Mouse (Mus musculus): ENCODE results near the gene Pak1ip1.
A peak's percentile ranks its signal among the peaks of the same experiment; 100 is the strongest.
"Not testable (repeated sequence)": the region's sequence is repeated elsewhere in the genome, so short reads cannot be mapped to it uniquely, and the experiment has no call there.

Pak1ip1 gene

DNA sequence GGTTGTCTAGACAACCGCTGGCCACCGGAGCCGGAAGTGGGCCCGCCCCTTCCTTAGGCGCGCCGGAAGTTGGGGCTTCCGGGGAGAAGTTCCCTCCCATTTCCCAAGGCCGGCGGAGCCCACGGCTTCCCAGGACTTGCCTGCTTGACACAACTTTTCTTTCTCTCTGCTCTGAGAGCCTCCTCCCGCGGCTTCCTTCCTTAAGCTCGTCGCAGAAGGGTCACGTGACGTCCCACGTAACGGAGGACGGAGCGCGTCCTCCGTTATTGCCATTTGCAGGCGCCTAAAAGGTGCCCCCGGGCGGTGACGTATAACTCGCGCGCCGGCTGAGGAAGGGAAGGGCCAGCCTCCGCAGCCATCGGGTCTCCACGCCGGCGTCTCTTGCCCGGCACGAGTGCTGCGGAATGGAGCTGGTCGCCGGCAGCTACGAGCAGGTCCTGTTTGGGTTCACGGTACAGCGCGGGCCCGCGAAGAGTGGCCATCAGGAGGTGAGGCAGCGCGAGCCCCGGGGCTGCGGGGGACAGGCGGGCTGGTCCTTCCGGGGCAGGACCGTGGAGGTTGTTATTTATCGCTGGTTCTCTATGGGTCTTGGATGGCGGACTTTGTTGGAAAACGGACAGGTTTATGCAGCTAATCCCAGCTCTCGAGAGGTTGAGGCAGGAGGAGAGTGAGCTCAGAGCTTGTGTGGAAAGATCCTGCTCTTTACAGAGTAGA lies at the start of gene Pak1ip1:
TSS of gene Pak1ip1 (plus strand) at position 98 of the 714 bp plus-strand sequence.
- DNase-seq (ENCODE audit: low read depth, low spot score): peak; percentile 97

DNA sequence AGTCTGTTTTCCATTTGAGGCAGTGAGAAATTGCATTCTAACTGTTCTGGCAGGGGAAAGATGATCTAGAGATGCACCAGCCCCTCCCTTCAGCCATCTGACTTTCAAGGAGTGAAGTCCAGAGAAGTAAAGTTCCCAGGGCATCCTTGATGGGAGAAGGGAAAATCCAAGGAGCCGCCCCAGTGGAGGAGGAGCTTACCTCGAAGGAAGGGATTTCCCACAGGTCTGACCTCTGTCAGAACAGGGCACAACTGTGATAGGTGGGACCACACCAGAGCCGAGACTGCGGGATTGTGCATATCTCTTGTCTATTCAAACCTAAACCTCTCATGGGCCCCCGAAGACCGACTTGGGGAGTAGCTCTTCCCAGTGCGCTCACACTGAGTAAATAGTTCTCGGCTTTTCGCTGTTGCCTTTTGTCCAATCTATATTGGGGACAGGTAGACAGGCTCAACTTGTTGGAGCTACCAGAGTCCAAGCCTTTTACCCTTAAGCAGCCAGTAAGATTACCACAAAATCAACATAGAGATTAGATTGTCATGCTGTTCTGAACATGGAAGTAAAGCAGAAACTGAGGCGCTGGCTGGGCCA lies 49.3 kb upstream of the Pak1ip1 start:
- DNase-seq (ENCODE audit: low read depth, low spot score): no peak

DNA sequence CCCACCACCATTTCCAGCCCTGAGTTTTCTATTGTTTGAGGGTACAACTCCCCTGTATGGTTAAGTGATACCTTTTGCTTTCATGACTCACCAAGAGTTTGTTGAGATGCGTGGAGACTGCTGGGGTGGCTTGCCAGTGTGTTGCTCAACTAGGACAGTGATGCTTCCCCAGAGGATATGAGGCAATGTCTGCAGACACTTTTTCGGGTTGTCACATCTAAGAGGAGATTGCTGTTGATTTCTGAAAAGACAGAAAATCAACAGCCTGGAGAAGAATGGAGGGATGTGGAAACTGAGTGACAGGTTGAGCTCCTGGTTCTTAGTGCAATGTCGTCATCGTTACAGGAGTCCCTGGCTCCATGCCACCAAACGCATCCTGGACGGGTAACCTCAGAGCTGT lies 47.6 kb upstream of the Pak1ip1 start:
- no peak for DNase-seq (ENCODE audit: low read depth, low spot score)

DNA sequence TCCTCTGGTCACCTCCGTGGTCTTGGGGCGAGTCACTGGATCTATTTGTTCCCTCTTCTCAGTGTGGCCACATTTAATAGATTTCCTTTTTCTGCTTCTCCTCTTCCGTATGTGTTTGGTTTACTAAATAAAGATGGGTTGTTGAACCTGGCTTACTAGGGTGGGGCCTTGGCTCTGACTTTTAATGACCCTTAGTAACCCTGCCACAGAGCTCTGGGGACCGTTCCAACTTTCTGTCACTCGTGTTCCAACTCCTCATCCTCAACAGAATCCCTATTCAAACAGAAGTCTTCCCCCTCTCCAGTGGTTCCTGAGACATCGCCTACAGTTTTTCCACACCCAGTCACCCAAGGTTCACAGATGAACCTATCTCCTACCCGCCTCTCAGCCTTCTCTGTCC lies 45.0 kb upstream of the Pak1ip1 start:
- no peak for DNase-seq (ENCODE audit: low read depth, low spot score)

DNA sequence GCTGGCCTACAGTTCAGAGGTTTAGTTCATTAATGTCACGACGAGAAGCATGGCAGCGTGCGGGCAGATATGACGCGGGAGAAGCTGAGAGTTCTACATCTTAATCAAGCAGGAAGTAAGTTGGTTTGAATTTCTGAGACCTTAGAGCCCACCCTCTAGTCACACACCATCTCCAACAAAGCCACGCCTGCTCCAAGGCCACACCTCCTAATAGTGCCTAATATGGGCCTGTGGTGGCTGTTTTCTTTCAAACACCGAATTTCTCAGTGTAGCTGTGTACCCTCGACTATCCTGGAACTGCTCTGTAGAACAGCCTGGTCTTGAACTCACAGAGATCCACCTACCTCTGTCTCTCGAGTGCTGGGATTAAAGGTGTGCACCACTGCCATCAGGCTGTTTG lies 33.2 kb upstream of the Pak1ip1 start:
- no peak for DNase-seq (ENCODE audit: low read depth, low spot score)

DNA sequence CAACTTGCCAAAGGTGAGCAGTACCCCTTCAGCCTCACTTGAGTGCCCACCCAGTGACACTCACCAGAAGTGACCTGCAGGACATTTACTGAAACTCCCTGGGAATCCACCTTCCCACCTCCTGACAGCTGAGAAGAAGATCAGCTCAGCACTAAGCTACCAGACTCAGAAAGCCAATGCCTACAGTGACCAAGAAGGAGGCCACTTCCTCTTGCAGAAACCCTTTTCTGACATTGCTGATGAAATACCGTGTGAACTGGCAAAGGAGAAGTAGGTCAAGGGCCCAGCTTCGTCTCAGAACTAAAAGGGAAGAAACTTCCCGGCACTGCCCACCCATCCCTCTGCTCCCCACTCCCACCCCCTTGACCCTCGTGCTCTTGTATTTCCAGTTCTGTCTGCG lies 32.3 kb upstream of the Pak1ip1 start:
- DNase-seq (ENCODE audit: low read depth, low spot score): no peak

DNA sequence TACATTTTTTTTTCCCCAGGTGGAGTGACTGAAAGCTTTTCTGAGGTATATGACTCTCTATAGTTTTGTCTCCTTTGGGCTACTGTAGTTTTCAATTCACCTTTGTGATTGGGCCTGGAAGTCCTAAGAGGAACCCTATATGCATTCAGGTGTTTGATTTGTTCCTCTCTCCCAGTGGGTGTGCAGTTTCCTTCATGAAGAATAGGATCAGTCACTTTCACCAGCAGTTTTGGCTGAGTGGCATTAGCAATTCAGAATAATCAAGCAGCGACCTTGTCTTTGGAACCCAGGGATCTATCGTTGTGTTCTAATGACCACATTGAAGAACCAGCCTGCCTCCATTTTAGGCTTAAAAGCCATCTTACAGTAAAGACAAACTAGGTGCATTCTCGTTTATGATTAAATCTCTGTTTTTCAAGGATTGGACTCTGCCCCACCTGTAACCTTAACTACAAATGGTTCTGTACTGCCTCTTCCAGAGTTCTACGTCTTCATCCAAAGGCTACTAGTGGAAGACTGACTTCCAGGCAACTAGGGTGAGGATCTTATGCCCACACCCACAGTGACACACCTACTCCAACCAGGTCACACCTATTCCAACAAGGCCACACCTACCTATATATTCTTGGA lies 30.9 kb upstream of the Pak1ip1 start:
- no peak for DNase-seq (ENCODE audit: low read depth, low spot score)

DNA sequence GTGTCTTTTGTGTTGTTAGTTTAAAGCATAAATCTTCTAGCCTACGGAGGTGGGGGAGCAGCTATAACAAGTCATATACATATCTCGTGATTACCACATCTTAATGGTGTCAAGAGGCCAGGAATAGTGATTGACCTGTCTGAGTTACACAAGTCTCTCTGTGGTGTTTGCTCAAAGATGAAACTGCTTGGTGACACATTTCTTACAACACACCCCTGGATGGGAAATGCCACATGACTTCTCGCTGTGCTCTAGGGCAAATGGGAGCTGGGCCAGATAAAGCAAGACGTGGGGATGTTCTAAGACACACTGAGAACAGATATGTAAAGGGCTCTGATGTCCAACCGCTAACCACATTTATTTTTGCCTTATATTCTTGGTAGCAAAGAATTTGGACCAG lies 29.6 kb upstream of the Pak1ip1 start:
- DNase-seq (ENCODE audit: low read depth, low spot score): no peak

DNA sequence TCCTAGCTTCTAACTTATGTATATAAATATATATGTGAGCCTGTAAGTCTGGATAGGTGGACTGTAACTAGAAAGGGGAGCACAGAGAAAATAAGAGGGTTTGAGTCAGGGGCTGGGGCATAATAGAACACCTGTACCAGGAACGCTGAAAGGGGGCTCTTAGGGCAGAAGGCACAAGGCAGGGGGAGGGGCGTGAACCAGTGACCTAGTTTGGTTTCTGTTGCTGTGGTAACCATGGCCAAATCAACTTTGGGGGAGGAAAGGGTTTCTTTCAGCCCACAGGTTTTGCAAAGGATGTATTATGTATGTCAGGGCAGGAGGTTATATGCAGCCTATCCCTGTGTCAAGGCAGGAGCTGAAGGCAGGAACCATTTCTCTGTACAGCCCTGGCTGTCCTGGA lies 29.0 kb upstream of the Pak1ip1 start:
- peak; percentile 7 for DNase-seq (ENCODE audit: low read depth, low spot score)

DNA sequence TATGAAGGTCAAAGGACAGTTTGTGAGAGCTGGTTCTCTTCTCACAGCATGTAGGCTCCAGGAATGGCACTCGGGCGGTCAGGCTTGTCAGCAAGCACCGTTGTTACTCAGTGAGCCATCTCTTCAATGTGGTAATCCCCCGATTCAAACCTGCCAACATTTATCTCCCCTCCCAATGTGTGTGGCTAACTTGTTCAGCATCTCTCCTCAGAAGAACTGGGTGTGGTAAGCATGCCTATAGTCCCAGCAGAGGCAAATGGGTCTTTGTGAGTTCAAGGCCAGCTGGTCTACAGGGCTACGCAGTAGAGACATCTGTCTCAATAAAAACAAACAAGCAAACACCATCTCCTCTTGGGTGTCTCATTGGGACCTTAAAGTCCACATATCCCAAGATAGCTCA lies 27.8 kb upstream of the Pak1ip1 start:
- no peak for DNase-seq (ENCODE audit: low read depth, low spot score)

DNA sequence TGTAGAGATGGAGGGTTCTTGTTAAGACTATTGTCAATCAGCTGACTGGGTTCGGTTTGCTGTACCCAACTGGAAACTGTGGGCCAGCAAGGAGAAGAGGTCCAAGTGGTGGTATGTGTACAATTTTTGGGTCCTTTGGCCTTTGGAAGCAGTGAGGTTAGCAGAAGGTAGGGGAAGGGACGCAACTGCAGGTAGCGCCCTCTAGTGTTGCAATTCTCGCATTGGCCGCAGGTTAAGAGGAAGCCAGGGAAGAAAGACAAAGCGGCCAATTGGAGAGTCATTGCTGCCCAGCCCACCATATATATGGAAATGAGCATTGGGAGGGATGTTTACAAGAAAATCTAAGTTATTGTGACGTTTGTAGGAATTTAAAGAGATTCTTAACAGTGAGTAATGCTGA lies 23.2 kb upstream of the Pak1ip1 start:
- peak; percentile 30 for DNase-seq (ENCODE audit: low read depth, low spot score)

DNA sequence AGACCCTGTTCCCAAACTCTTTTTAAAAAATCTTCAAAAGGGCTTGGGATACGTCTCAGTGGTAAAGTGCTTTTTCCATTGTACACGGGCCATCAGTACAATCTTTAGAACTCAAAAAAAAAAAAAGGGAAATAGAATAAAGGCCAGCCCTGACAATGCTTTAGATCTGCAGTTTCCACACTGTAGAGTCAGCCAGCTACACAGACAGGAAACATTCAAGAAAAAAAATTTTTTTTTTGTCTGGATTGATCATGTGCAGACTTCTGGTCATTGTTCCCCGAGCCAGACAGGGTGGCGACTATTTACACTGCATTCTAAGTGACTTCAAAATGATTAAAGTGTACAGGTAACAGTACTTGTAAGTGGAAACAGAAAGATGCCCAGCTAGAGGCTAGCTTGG lies 22.2 kb upstream of the Pak1ip1 start:
- DNase-seq (ENCODE audit: low read depth, low spot score): no peak

DNA sequence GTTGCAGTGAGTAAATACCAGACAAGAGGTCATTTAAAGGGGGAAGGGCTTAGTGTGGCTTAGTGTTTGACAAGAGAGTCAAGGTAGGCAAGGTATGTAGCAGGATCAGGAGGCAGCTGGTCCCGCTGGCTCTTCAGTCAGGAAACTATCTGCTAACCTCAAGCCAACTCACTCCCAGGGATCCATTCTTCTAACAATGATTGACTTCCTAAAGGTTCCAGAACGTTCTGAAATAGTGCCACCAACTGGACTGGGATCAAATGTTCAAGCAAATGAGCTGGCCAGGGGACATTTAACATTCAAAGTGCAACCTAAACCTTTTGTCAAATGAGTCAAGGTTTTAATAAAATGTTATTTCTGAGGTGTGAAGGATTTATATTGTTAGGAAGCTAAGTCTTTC lies 21.5 kb upstream of the Pak1ip1 start:
- no peak for DNase-seq (ENCODE audit: low read depth, low spot score)

DNA sequence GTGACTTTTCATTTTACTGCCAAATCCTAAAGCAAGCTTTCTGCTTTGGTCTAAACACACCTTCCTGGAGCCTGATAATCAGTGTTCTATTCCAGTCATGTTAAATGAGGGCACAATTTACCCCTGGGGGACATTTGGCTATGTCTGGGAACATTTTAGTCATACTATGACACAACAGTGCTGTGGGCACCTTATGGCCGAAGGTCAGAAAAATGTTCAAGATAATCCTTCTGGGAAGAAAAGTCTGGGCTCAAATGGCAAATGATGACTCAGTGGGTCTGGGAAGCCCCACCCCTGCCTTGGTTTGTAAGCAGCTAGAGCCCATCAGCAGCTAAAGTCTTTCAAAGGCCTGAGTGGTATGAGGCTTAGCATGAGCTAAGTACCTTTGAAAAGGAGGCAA lies 18.1 kb upstream of the Pak1ip1 start:
- DNase-seq (ENCODE audit: low read depth, low spot score): no peak

DNA sequence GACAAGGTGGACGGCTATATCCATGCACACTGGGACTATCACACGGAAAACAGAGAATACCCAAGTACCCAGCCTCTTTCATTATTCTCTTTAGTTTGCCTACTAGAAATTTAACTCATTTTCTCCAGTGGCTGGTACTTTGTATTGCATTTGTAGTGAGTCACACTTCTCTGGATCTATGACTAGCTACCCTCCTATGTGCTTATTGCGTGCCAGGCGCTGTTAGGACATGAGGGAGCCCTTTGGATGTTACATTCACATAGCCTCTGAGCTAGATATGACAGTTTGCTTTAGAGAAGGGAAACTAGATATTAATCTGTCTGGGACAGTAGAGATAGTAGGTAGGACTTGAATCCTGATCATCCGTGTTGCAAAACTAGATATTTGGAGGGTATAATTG lies 14.7 kb upstream of the Pak1ip1 start:
- no peak for DNase-seq (ENCODE audit: low read depth, low spot score)

DNA sequence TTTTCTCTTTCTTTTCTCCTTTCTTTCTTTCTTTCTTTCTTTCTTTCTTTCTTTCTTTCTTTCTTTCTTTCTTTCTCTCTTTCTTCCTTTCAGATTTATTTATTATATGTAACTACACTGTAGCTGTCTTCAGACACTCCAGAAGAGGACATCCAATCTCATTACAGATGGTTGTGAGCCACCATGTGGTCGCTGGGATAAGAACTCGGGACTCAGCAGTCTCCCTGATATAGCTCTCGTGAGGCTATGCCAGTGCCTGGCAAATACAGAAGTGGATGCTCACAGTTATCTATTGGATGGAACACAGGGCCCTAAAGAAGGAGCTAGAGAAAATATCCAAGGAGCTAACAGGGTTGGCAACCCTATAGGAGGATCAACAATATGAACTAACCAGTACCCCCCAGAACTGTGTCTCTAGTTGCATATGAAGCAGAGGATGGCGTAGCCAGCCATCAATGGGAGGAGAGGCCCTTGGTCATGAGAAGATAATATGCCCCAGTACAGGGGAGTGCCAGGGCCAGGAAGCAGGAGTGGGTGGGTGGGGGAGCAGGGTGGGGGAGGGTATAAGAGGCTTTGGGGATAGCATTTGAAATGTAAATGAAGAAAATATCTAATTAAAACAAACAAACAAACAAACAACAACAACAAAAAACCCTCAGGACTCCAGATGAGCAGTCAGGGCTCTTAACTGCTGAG lies 13.1 kb upstream of the Pak1ip1 start:
- DNase-seq (ENCODE audit: low read depth, low spot score): not testable (repeated sequence)

DNA sequence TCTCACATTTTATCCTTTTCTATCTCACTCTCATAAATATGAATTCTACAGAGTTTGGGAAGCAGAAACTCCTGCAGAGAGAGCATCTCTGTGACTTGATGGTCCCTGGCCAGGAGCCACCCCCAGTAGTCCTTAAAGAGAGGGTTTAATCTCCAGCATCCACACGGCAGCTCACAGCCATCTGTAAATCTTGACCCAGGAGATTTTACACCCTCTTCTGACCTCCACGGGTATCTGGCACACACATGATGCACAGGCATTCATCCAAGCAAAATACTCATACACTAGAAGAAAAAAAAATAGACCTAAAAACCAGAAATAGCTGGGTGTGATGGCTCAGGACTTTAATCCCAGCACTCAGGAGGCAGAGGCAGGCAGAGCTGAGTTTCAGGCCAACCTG lies 12.4 kb upstream of the Pak1ip1 start:
- DNase-seq (ENCODE audit: low read depth, low spot score): no peak

DNA sequence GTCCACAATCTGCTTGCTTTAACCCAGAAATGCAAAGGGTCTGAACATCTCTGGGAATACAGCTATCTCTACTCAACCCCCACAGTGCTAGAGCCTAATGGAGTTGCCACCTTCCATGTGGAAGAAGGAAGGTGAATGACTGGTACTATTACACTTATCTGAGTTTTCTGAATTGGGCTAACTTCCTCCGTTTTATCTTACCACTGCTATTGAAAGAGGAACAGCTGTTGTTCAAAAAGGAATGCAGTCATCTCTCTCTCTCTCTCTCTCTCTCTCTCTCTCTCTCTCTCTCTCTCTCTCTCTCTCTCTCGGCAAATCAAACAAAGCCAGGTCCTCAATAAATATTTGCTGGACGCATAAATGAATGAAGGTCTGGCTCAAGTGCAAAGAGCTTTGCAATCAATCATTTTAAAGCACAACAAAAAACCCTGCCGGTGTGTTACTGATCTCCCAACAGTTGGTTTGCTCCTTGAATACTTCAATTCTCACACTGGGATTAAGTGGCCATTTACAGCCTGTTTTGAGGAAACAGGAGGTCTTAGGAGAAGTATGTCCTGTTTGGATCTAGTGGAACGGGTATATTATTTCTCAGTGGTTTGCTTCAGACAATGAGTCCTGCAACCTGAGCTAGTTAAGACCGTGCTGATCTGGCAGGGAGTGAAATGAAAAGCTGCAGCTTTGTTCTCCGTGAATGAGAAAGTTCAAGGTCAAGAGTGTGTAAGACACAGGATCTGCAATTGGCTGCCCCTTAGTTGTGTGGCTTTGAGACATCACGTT lies 6.1 kb upstream of the Pak1ip1 start:
- no peak for DNase-seq (ENCODE audit: low read depth, low spot score)

DNA sequence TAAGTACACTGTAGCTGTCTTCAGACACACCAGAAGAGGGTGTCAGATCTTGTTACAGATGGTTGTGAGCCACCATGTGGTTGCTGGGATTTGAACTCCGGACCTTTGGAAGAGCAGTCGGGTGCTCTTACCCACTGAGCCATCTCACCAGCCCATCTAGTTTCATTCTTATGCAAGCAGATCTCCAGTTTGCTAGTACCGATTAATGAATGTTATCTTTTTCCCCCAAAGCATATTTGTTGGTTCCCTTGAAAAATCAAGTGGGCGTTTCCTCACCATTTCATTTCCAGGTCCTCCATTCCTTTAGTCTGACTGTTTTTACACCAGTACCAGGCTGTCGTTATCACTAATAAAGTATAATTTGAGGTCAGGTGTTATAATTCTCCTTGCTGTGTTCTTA lies 2.3 kb upstream of the Pak1ip1 start:
- not testable (repeated sequence) for DNase-seq (ENCODE audit: low read depth, low spot score)

DNA sequence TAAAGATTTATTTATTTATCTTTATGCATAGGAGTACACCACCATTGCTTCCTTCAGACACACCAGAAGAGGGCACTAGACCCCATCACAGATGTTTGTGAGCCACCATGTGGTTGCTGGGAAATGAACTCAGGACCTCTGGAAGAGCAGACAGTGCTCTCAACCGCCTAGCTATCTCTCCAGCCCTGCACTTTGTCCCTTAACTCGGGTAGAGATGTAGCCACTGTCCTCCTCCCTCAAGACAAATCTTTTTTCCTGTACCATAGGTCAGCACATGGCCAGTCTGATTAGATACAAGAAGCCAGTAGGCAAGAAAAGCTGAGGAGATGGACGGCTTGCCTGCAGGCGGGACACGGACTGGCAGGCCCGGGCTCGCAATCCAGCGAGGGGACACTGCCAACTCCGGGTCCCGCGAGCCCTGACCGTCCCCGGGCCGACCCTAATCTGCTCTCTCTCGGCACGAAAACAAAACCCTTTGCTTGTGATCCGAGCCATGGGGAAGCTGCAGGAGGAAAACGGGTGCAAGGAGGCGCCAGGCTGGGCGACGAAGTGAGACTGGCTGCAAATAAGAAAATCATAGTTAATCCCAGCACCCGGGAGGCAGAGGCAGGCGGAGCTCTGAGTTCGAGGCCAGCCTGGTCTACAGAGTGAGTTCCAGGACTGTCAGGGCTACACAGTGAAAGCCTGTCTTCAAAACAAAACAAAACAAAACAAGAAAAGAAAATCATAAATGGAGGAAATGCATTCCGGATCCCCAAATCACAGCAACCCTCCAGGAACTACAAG lies 490 bp upstream of the Pak1ip1 start:
- DNase-seq (ENCODE audit: low read depth, low spot score): no peak

DNA sequence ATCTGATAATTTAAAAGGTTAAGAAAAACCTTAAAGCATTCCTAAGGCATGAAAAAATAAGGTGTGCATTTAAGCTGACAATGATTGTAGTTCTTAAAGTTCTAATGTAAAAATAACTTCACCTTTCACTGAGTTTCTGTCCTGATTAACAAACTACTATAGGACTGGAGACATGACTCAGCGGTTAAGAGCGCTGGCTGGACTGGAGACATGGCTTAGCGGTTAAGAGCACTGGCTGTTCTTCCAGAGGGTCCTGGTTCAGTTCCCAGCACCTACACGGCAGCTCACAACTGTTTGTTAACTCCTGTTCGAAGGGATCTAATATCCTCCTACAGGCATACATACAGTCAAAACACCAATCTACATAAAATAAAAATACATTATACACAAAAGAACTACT lies 1.2 kb downstream of the Pak1ip1 start:
- DNase-seq (ENCODE audit: low read depth, low spot score): no peak
